Mouse (Mus musculus) stomach, adult 2 months (tissue): ENCODE measurements around the gene Scgb1b18. TPM values are rescaled to one million over a fixed set of nuclear protein-coding genes. Genes with fewer than 3 reads are reported as not detected.

ENCODE experiments used
- polyA plus RNA-seq: library from polyadenylated mRNA; depleted of rRNA; stranded (reverse); fragments of >200 nt; gene quantifications from 2 replicates; pipeline ENCODE4 v1.2.3, GENCODE M21; 2012; rRNA removed

The Scgb1b18 gene
- not detected in 2 replicates for polyA plus RNA-seq

GRCm38 (mm10) chr7:33185268-33185667, at the start of gene Scgb1b18:
TSS of gene Scgb1b18 (plus strand) at chr7:33185568.

GRCm38 (mm10) chr7:33173764-33174163, 11.6 kb upstream of the Scgb1b18 start, which contains the start of gene Scgb2b18:
TSS of gene Scgb2b18 (minus strand) at chr7:33173864.

Other genes with a start within 250 kb of the Scgb1b18 start
- gene Scgb2b17, start 129.0 kb upstream of the Scgb1b18 start, polyA plus RNA-seq: not detected in 2 replicates
- not detected in 2 replicates for gene Scgb1b17, start 122.1 kb upstream of the Scgb1b18 start, polyA plus RNA-seq
- gene Scgb2b18, start 11.7 kb upstream of the Scgb1b18 start, polyA plus RNA-seq: not detected in 2 replicates
- not detected in 2 replicates for gene Scgb2b19, start 94.8 kb downstream of the Scgb1b18 start, polyA plus RNA-seq
- not detected in 2 replicates for gene Scgb1b19, start 101.7 kb downstream of the Scgb1b18 start, polyA plus RNA-seq
- not detected in 2 replicates for gene Scgb2b20, start 180.8 kb downstream of the Scgb1b18 start, polyA plus RNA-seq
- gene Scgb1b20, start 187.7 kb downstream of the Scgb1b18 start, polyA plus RNA-seq: not detected in 2 replicates